Mouse (Mus musculus) embryo, embryonic 11.5 days (tissue): ENCODE measurements around the gene Cdh8.
A peak's percentile ranks its signal among the peaks of the same experiment; 100 is the strongest.

ENCODE experiments used
- DNase-seq: peaks from one replicate; pipeline ENCODE4 v3.0.0-alpha.2; 2012; ENCODE audit warnings: low read depth, low spot score

Cdh8 gene

GRCm38 (mm10) chr8:99415966-99416781 is at the start of gene Cdh8:
Gene Cdh8 (minus strand): TSS chr8:99416471.
- peak; percentile 39 for DNase-seq

DNA sequence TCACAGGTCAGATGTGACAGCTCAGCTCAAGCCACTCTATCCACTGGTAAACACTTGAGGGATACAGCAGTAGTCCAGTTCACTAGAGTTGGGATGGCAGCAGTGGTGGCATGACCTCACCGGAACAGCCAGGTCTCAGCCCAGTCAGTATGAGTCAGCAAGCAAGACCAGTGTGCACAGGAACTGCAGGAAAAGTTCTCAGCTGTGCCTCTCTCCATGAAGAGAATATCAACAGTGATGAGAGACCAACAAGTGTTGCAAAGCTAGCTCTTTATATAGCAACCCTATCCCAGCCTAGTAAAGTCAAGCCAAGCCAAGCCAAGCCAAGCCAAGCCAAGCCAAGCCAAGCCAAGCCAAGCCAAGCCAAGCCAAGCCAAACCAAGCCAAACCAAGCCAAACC is 30.2 kb upstream of the Cdh8 start:
- DNase-seq: no peak

GRCm38 (mm10) chr8:99425901-99426300 is 9.6 kb upstream of the Cdh8 start:
- DNase-seq: no peak

DNA sequence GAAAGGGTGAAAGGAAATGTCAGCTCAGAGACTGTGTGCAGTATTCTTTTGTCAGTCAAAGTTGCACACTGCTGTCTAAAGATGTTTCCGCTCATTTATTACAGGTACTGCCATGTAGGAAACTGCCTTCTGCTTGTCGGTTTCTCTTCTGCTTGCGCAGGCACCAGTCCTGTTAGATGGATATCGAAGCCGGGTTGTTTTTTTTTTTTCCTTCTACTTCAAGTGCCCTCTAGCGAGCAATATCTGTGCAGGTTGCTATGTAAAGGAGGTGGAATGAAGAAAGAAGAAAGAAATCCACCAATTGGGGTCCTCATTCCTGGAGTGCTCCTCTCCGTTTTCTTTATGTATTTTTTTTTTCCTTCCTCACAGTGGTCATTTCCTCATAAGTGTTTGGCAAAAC is 5.2 kb upstream of the Cdh8 start:
- DNase-seq: no peak

DNA sequence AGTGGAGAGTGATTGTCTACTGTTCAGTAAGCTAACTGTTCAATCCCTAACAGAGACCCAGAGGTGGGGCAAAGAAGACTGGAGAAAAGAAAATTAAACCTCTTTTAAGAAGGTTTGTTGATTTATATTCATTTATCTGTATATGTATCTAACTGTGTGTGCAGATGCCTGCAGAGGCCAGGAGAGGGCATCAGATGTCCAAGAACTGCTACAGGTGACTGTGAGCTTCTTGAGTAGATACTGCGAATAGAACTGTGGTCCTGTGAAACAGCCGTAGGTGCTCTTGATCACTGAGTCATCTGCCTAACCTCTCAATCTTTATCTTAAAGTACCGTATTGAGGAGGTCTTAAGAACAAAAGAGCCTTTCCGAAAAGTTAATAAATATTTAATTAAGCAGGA is 3.5 kb upstream of the Cdh8 start:
- no peak for DNase-seq

- no peak for DNase-seq
Measured at GRCm38 (mm10) chr8:99417456-99417855, 1.2 kb upstream of the Cdh8 start.

GRCm38 (mm10) chr8:99415076-99415965 is 950 bp downstream of the Cdh8 start:
- DNase-seq: no peak

DNA sequence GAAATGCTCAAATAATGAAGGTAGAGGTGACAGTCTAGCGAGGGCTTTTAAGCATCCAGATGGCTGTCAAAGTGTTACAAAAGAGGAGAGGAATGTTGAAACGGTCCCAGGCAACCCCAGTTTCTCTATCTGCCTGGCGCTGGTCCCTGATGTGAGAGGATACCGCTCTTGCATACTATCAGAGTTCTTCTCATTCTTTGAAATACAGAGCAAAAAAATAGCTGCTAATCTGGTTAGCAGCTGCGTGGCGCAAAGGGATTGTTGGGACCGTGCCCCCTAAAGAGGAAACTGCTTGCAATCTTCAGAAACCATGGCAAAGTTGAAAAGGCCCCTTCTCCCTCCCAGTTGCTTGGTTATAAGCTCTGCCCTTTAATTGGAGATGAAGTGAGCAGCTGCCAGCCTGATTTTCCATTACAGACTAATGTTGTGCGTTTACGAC is 1.8 kb downstream of the Cdh8 start:
- no peak for DNase-seq

GRCm38 (mm10) chr8:99413877-99414482 is 2.3 kb downstream of the Cdh8 start:
- DNase-seq: no peak

- no peak for DNase-seq
Measured at GRCm38 (mm10) chr8:99393908-99394307, 22.4 kb downstream of the Cdh8 start.

- DNase-seq: no peak
Measured at GRCm38 (mm10) chr8:99370104-99370503, 46.2 kb downstream of the Cdh8 start.

DNA sequence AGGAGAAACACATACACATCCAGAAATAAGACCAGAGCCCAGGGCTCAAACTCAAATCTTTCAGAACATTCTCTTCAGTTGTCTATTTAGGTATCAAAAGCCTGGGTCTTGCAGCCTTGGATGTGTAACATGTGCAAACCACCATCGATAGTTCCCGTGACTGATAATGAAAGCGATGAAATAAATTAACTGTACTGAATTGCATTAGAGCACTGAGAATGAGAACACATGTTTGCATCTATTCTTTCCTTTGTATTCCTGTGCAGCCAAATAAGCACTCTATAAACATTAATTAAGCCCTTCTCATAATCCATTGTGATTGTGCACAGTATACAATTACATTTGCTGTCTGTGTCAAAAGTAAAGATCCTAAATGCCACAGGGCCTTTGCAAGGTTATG is 47.1 kb downstream of the Cdh8 start:
- no peak for DNase-seq

DNA sequence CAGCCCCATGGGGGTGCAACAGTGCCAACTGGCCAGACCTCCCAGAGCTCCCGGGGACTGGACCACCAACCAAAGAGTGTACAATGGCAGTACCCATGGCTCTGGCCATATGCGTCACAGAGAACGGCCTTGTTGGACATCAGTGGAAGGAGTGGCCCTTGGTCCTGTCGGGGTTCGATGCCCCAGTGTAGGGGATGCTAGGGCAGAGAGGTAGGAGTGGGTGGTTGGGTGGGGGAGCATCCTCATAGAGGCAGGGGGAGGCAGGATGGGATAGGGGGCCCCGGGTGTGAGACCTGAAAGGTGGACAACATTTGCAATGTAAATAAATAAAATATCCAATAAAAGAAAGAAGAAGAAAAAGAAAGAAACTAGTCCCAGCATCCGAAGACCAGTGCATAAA is 47.8 kb downstream of the Cdh8 start:
- DNase-seq: no peak

- no peak for DNase-seq
Measured at GRCm38 (mm10) chr8:99353923-99354322, 62.3 kb downstream of the Cdh8 start.

DNA sequence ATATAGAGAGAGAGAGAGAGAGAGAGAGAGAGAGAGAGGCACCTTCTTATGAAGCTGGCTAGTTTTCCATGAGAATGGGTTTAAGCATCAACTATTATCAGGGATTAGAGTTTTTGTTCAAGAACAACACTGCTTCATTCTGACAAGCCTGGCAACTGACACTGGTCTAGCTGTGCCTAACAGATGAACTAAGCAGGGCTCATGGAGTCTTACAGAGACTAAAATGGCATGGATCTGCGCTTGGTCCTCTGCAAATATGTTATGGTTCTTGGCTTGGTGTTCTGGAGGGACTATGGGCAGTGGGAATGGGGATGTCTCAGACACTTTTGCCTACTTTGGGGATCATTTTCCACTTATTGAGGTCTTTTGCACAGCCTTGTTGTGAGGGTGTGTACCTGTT is 63.0 kb downstream of the Cdh8 start:
- no peak for DNase-seq

- no peak for DNase-seq
Measured at GRCm38 (mm10) chr8:99349456-99349855, 66.8 kb downstream of the Cdh8 start.

DNA sequence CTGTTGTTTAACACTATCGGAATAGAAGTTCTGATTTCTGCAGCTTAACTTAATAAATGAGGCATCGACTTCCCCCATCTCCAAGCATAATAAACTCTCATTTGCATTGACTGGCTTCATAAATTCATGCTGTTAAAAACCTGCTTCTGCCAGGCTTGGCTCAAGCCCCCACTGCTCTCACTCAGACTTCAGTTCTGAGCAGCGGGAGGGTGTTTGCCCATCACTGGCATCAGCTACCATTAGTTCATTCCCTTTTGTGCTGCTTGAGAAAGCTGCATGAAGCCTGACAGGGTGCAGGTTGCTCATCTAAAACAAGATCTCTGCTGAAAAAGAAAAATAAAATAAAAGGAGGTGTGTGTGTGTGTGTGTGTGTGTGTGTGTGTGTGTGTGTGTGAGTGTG is 67.7 kb downstream of the Cdh8 start:
- no peak for DNase-seq

DNA sequence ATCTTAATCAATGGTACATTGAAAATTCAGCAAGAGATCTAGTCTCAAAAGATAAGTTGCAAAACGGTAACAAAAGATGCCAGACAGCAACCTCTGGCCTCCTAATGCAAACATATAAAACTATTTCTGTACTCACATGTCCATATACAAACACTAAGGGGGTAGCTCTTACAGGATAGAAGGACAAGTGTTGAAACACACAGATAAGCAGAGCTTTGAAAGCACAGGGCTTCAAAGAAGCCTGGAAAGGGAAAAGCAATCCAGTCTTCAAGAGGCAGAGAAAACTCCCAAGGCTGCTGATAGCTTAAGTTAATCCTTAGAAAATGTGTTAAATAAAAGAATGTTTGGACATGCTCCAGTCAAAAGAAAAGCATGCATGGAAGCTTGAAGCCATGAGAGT is 77.0 kb downstream of the Cdh8 start:
- no peak for DNase-seq

DNA sequence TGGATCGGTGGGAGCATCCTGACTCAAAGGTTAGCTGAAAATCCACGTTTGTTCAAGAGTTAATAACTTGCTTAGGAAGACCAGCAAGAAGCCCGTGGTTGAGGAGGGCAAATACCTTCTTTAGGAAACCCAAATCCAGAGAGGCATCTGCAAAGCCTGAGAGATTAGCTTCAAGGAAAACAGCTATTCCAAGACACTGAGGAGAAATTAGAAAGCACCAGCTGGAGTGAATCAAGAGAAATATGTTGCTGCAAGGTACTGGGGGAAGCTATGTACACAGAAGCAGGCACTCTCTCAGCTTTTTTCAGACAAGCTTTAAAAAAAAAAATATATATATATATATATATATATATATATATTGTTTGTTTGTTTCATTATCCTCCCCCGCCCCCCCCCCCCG is 88.7 kb downstream of the Cdh8 start:
- no peak for DNase-seq

GRCm38 (mm10) chr8:99314561-99314960 is 101.7 kb downstream of the Cdh8 start:
- no peak for DNase-seq

- no peak for DNase-seq
Measured at GRCm38 (mm10) chr8:99304184-99304583, 112.1 kb downstream of the Cdh8 start.

DNA sequence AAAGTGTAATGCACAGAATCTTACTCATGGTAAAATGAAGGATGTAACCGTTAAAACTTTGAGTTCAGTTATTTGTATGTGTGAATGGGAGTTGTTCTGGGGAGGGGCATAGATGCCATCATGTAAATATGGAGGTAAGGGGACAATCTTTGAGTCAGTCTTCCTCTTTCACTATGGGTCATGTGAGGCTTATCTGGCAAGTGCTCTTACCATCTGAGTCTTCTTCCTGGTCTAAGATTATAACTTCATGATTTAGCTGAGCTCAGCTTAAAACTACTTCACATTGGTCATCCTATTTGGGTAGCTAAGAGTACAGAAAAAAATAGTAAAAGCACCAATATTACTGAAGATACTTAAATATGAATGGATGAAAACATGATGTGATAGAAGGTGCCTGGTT is 126.1 kb downstream of the Cdh8 start:
- no peak for DNase-seq
